Mouse (Mus musculus) layer of hippocampus, adult 9-10 months (tissue): ENCODE measurements around the gene Men1.
A peak's percentile ranks its signal among the peaks of the same experiment; 100 is the strongest.

ENCODE experiments used
- DNase-seq: peaks from one replicate; pipeline ENCODE4 v3.0.0; 2022; ENCODE audit warnings: low spot score

Gene Men1

GRCm38 (mm10) chr19:6364317-6364725, 29.5 kb downstream of the Men1 start:
- peak; percentile 76 for DNase-seq

GRCm38 (mm10) chr19:6364842-6365241, 30.1 kb downstream of the Men1 start:
- DNase-seq = no peak

GRCm38 (mm10) chr19:6370175-6370574, 35.4 kb downstream of the Men1 start:
- no peak for DNase-seq

- DNase-seq = no peak
Observed at GRCm38 (mm10) chr19:6372433-6372832, 37.7 kb downstream of the Men1 start.

GRCm38 (mm10) chr19:6373539-6374400, 39.0 kb downstream of the Men1 start:
- DNase-seq = peak; percentile 43

- DNase-seq = no peak
Observed at GRCm38 (mm10) chr19:6374571-6374970, 39.8 kb downstream of the Men1 start.

GRCm38 (mm10) chr19:6375423-6376254, 40.9 kb downstream of the Men1 start:
- DNase-seq = no peak

GRCm38 (mm10) chr19:6376255-6376564, 41.4 kb downstream of the Men1 start:
- no peak for DNase-seq

GRCm38 (mm10) chr19:6376643-6377042, 41.9 kb downstream of the Men1 start:
- DNase-seq = no peak

GRCm38 (mm10) chr19:6377327-6378040, 42.7 kb downstream of the Men1 start:
- DNase-seq = no peak

- DNase-seq = no peak
Observed at GRCm38 (mm10) chr19:6380411-6381166, 45.8 kb downstream of the Men1 start.

GRCm38 (mm10) chr19:6381238-6381637, 46.5 kb downstream of the Men1 start:
- DNase-seq = no peak

GRCm38 (mm10) chr19:6382323-6382924, 47.6 kb downstream of the Men1 start:
- no peak for DNase-seq

- no peak for DNase-seq
Observed at GRCm38 (mm10) chr19:6383470-6383869, 48.7 kb downstream of the Men1 start.

- no peak for DNase-seq
Observed at GRCm38 (mm10) chr19:6384128-6384527, 49.3 kb downstream of the Men1 start, which contains the start of gene Pygm. Gene Pygm (plus strand): TSS chr19:6384399.

- DNase-seq = no peak
Observed at GRCm38 (mm10) chr19:6384954-6385353, 50.2 kb downstream of the Men1 start.

GRCm38 (mm10) chr19:6385419-6385818, 50.6 kb downstream of the Men1 start:
- DNase-seq = no peak

- no peak for DNase-seq
Observed at GRCm38 (mm10) chr19:6385821-6386220, 51.0 kb downstream of the Men1 start.

GRCm38 (mm10) chr19:6386234-6386633, 51.5 kb downstream of the Men1 start:
- no peak for DNase-seq

- DNase-seq = no peak
Observed at GRCm38 (mm10) chr19:6388006-6388405, 53.2 kb downstream of the Men1 start.

GRCm38 (mm10) chr19:6389803-6390202, 55.0 kb downstream of the Men1 start:
- DNase-seq = no peak
